Mouse (Mus musculus): ENCODE measurements around the gene Abhd4. TPM values are rescaled to one million over a fixed set of nuclear protein-coding genes. Genes with fewer than 3 reads are reported as not detected.

Abhd4 gene
- total RNA-seq (2021), result 10 to 100 TPM; 19.4 to 19.5 TPM
- long read RNA-seq, experiment 1, transcript Abhd4-201 (7 exons, 2,401 nt), result major isoform, 23 of 34 reads
- long read RNA-seq, experiment 1, partial matches to known transcripts, result 5 of 34 reads
- long read RNA-seq, experiment 1, other reads (novel, unspliced or antisense), result 2 of 34 reads
- long read RNA-seq, experiment 2, transcript Abhd4-201 (7 exons, 2,401 nt), result major isoform, 16 of 27 reads
- long read RNA-seq, experiment 2, partial matches to known transcripts, result 1 of 27 reads
- long read RNA-seq, experiment 2, other reads (novel, unspliced or antisense), result 6 of 27 reads

DNA sequence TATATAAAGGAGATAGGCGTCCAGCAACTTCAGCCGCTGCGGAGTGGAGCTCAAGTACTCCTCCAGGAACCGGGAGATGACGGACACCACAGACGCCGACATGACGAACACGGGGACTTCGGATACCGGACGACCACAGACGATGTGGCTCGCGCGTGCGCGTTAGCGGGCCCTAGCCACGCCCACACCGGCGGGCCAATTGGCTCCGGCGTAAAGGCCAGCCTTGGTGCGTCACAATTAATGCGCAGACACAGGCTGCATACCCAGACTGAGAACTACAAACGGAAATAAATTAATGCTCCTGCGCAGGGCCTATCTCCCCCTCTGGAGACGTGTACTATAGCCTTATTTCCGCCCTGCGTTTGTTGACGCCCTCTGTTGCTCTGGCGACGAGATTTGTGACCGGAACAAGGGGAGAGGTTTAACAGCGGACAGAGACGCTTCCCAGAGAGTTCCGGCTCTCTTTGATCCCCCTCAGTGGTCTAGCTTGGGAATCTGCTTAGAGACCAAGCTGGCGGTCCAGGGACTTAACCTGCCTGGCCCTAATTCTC is at the start of gene Abhd4, which contains the start of gene Dad1:
Gene Abhd4, plus strand, starts transcription at position 448 of the 551 bp plus-strand sequence.
Gene Dad1, minus strand, starts transcription at position 364 of the 551 bp plus-strand sequence.
- DNase-seq (ENCODE audit: low spot score), result peak; percentile 98

DNA sequence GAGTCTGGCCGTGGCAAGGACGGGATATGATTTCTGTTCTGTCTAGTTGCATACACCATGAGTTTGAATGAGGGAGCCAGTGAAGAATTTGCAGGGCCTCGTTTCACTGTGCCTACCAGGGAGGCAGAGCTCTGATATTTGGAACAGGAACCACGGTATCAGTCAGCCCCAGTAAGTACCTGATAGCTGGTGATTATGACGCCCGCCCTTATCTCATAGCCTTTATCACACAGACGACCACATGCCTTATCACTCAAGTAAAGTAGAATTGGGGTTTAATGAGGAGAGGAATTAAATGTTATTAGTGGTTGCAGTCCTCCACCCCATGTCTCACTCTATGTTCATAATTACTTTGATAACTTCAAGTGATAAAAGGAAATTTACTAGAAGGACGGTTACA is 49.7 kb upstream of the Abhd4 start:
- no peak for DNase-seq (ENCODE audit: low spot score)

DNA sequence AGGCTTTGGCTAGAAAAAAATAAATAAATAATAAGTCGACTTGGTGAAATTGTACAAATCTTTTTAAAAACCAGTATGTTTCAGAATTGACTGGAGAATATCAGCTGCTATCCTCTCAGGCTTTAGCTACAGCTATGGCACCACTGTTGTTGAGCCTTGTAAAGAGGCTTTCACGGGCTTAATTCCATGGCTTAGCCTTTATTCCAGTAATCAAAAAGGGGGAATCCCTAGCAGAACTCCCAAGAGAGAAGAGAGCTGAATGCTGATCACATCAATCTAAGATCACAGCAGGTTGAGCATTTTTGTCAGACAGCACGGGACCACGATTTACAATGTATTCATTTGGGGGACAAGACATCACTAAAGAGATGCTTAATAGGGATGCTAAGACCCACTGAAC is 49.2 kb upstream of the Abhd4 start:
- DNase-seq (ENCODE audit: low spot score), result no peak

DNA sequence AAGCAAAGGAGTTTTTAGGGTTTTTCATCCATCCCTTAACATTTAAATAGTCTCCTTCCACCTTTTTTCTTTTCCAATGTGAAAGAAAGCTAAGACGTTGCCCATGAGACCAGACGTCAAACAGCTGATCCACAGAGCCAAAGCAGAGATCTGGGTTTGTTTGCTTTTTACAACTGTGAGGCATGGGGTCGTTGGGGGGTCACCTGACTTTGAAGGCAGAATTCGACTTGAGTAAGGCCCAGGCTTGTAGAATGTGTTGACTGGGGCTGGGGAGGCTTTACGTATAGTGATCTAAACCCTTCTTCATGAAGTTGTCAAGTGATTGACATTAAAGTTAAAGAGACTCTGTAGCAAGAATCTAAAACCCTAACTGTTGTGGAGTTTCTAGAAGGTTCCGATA is 48.1 kb upstream of the Abhd4 start:
- DNase-seq (ENCODE audit: low spot score), result no peak

DNA sequence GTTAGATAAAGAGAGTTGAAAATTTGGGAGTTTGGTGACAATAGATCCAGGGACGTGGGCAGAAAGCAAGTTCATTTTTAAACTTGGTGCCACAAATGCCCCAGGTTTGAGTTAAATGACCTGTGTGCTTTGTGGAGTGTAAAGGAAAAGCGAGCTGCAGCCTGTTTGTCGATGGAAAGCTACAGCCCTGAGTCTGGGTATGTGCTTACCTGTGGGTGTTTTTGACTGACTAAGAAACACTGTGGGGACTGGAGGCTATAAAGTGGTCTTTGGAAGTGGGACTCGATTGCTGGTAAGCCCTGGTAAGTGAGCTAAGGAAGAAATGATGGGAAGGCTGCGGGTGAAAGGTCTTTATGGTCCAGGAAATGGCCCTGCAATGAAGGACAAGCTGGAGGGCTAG is 47.7 kb upstream of the Abhd4 start:
- no peak for DNase-seq (ENCODE audit: low spot score)

DNA sequence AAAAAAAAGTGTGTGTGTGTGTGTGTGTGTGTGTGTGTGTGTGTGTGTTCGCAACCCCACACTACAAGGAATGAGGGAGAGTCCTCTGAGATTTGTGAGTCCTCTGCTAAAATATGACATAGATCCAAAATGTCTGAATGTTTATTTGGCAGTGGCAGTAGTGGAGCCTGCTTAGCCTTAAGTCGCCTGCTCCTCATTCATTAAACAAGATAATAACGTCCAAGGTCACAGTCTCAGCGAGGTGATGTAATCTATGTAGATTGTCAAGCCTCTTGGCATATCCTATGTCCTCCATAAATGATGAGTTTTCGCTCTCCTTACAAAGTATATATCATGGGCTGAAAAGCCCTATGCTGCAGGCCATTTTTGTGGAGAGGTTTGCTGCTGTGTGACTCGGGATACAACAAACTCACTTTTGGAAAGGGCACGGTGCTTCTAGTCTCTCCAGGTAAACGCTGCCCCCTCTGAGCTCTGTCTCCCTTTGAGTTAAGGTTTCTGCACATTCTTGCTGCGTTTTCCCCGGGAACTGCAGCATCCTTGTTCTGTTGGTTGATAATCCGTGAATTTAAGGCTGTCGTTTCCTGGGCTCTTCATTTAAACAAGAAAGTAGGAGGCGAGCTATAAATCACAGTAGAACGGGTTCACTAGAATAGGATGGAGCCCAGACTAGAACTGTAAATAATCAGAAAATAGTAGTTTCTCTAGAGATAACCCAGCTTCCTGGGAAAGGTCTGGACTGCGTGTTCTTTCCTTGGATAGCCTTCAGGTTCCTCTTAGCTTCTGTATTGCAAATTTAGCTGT is 47.0 kb upstream of the Abhd4 start:
- no peak for DNase-seq (ENCODE audit: low spot score)

DNA sequence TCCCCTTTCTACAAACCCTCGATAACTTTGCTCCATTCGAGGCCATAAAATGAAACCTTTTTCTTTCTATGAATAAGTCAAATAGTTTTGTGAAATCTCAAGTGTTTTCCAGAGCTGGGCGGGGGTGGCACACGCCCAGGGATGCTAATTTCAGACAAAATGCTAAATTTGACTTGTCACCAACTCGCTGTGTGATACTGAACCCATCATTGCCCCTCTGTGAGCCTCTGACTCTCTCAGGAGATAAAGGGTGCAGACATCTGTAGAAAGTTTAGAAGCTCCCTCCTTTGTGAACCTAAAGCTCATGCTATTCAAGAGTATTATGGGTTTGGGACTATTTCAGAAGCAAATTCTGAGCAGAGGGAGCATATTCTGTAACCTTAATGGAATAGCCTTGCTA is 46.1 kb upstream of the Abhd4 start:
- no peak for DNase-seq (ENCODE audit: low spot score)

DNA sequence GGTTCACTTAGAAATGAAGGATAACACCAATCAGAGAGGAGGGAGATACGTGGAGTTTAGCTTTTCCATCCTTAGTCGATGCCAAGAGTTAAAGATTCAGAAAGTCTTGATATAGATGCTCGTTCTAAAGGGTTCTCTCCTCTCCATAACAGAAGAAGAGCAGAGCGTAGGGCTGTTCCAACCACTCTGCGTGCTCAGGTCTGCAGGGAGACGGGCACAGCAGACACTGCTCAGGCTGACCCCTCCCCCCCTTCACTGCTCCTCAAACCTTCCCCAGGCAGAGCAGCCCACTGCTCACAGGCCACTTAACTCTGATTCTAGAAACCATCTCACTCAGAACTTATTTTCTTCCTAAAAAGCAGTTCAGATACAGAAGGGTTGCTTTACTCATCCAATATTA is 45.2 kb upstream of the Abhd4 start:
- DNase-seq (ENCODE audit: low spot score), result no peak

DNA sequence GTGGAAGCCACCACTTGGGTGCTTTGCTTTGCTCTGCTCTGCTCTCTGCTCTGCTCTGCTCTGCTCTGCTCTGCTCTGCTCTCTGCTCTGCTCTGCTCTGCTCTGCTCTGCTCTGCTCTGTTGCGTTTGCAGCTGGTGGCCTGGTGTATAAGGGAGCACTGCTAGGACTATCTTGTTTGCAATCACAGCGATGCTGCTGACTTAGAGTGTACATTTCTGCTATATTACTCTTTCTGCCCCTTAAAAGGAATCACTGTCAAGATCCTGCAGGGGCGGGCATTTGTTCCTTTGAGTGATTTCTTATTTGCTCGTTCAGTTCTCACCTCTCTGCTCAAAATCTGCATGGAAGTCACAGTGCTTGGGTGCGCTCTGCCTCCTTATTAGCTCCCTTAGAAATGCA is 44.1 kb upstream of the Abhd4 start:
- no peak for DNase-seq (ENCODE audit: low spot score)

DNA sequence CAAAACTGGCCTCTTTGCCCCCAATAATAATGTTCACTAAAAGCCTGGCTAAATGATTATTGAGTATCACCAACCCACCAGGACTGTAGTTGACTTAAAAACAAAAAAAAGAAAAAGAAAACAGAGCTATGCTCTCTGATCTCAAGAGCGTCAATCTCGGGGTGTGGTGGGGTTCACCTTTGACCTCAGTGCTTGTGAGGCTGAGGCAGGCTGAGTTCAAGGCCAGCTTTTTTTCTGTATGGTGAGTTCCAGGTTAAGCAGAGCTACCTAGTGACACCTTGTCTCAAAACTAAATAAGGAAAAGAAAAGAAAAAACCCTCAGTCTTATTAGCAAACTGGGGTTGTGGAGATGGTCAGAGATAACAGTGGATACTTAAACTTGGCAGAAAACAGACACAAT is 43.6 kb upstream of the Abhd4 start:
- no peak for DNase-seq (ENCODE audit: low spot score)

DNA sequence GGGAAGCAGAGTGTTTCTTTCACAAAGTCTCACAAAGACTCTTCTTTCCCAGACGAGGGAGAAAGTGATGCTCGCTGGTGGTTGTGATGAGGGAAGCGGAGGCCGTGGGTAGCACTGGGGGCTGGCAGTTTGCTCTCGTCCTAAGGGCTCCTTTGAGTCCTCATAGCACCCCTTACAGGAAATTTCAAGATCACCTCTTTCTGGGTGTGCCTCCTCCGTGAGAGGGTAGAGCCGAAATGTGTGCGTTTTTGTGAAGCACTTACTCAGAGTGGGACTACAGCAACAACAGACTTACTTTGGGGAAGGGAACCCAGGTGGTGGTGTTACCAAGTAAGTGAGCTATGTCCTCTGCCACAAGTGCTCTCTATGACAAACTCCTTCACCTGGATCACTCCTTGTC is 42.8 kb upstream of the Abhd4 start:
- DNase-seq (ENCODE audit: low spot score), result no peak

DNA sequence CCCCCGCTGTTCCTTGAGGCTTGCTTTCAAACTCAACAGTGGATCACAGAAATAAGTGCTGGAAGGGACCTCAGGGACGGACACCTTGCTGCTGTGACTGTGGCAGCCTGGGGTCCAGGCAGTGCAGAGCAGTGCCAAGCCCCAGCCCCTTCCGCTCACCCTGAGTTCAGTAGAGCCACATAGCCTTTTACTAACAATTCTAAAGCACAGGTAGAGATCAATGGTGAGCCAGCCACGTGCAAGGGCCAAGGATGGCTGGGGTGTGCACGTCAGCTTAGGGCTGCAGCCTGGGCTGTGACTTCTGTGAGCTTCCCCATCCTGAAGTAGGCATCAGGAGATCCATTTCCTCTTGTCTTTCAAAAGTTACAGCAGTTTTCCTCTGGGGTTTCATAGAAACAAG is 42.2 kb upstream of the Abhd4 start:
- no peak for DNase-seq (ENCODE audit: low spot score)

DNA sequence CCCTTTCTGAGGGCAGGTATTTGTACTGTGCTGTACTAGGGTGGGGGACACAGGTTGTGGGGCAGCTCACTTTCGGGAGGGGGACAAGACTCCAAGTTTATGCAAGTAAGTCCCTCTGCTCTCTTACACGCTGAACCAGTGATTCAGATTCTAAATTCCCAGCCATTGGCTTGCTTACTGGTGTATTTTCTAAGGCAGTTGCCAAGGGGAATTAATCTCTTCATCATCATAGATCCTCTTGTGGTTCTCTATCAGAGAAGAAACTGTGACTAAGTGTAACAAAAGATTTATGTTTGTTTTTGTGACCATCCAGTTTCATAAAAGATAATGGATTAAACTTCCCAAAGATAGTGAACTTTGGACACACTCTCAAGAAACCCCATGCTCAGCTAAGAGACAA is 40.3 kb upstream of the Abhd4 start:
- DNase-seq (ENCODE audit: low spot score), result no peak

DNA sequence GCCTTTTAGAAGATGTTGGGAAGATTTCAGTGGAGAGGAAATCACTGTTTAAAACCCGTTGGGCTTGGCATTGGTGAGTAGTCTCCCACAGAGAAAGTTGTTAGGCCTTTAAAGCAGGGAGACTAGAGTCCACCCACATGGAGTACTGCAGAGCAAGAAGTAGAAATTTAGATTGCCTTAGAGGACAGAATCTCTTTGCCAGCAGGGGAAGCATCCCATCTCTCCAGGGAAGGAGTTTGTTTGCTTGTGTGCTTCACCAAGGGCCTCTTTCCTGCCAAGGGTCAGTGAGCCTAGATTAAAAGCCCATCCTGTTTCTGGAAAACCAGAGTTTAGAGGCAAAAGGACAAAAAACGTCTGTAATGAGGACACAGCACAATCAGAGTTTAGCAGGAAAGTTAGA is 39.5 kb upstream of the Abhd4 start:
- no peak for DNase-seq (ENCODE audit: low spot score)

DNA sequence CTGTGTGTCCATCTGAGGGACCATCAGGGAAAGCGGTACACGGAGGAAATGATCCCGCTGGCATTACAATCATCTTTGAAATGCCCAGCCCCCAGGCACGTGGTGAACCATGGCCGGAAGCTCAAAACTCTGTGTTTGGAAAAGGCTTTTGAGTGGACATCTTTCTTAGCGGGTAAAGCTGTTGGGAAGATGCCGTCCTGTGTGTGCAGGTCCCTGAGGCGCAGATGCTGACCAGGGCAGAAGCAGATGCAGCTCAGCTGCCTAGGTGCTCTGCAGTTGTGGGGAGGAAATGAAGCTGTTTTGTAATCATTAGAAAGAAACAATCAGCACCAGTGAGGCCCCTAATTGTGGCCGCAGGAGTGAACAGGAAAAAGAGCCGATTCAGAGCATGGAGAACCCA is 39.1 kb upstream of the Abhd4 start:
- no peak for DNase-seq (ENCODE audit: low spot score)

DNA sequence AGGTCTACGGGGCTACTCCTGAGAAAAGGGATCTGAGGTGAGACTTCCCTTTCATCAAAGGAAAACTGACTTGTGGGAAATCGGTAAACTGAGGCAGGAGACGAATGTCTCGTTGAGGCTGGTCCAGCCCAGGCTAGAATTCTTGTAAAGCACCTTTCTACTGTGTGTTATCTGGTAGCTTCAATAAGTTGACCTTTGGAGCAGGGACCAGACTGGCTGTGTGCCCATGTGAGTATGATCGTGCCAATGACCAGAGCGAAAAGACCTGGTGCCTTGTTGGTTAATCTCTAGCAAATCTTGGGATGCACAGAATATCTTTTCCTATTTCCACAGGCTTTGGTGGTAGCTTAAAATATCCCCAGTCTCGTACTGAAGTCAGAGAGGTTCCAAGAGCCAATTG is 37.9 kb upstream of the Abhd4 start:
- no peak for DNase-seq (ENCODE audit: low spot score)

DNA sequence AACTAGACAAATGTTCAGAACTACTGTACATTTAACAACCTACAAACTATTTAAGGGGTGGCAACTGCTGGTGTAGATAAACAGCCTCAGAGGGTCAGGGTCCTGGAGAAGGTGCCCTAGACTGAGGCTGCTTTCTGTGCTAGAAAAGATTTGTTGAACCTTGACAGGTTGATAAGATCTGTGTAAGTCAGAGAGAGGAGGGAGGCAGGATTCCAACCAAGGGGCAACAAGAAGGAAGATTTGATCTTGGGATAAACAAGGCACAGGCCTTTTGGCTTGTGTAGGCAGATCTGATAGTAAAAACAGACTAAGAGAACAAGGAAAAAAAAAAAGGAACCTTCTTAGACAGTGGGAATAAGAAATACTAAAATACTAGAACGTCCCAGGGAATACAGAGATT is 35.8 kb upstream of the Abhd4 start:
- no peak for DNase-seq (ENCODE audit: low spot score)

DNA sequence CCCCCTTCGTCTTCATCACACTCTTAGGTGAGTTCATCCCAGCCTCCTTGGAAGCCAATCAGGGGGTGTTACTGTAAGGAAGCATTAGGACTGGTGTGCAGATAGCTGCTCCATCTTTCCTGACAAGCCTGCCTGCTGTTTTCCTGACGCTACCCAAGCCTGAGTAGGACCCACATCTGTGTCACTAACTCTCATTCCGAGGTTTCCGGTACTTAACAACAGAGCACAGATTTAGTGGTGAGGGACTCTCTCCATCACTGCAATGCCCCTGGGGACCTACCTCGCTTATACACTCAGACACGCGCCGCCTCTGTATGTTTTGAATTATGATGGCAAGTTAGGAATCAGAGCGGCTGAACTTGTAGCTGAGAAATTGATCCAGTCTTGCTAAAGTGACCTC is 35.3 kb upstream of the Abhd4 start:
- DNase-seq (ENCODE audit: low spot score), result no peak

DNA sequence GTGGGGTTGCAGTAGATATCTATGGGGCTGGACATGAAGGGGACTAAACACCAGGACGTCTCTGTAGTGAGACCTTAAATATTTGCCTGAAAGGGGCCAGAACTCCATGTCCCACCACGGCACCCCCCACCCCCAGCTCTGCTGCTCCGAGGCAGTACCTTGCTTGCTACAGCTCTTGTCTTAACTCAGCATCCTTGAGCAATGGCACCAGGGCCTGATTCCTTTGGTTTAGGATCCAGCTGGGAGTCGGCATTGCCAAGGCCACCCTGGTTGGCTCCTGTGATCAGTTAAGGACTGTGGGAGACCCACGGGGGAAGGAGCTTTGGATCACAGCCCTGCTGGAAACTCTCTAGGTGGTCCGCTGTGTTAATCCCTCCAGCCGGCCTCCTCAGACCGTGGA is 34.7 kb upstream of the Abhd4 start:
- no peak for DNase-seq (ENCODE audit: low spot score)

DNA sequence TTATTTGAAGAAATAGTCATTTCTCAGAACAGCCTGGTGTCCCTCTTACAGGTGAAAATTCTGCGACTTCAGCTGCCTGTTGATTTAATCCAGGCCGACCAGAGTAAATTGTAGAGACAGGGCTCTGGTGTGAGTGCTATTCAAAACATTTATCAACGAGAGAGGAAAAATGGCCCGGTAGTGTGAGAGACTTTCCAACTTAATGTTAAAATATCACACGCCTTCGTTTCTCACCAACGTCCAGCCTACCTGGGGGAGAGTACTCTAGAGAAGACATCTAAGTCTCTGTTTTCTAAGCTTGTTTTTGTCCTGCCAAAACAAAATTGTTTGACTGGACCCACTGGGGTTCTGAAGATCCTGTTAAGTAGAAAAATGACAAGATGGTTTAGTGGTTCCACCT is 34.1 kb upstream of the Abhd4 start:
- no peak for DNase-seq (ENCODE audit: low spot score)

DNA sequence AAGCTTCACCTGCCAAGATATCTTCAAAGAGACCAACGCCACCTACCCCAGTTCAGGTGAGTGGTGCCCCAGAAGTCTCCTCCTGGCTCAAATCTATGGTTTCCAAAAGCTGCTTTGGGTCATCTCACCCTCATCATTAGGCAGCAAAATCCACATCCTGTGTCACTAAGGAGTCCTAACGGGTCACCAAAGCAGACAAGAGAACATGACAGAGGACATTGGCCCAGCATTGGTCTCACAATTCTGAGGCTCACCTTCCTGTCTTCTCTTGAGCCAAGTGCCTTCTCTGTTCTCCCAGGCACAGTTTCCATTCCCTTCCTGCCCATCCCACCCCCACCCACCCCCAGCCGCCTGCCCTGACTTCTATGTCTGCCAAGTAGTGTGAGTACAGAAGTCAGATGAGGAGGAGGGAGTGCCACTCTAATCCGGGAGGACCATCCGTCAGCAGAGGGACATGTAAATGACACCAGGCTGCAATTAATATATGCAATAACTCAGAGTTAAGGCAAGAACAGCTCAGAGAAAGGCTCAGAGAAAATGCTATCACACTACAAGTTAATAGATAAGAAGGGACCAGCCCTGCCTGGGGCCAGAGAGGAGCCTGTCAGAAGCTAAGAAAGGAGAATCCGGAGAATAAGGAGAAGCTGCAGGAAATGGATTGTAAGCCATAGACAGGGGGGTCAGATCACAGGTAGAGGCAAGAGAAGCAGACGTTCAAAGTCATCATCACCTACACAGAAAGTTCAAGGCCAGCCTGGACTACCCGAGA is 33.1 kb upstream of the Abhd4 start:
- no peak for DNase-seq (ENCODE audit: low spot score)

DNA sequence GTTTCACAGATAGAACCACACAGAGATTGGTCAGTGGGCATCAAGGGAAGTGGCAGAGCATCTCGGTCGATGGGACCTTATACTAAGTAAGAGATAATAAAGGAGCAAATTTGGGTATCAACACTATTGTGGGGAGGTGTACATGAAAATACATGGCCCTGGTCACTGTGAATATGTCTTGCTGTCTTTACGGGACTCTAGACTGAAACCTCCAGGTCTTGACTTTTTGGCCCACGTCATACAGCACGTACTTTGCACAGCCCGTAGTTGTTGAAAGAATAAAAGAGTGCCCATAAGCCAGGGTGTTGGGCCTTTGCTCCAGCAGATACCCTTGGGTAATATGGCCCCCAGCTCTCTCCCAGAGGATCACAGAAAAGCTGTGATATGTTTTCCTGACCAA is 32.3 kb upstream of the Abhd4 start:
- no peak for DNase-seq (ENCODE audit: low spot score)
